Mouse (Mus musculus): ENCODE results near the gene Dnajc11. TPM values are rescaled to one million over a fixed set of nuclear protein-coding genes. Genes with fewer than 3 reads are reported as not detected.

Gene Dnajc11
- polyA plus RNA-seq (2015; fragmentation: Illumina TruSeq; extraction: RNeasy Lipid Tissue Mini Kit (QIAGEN cat#74804); ENCODE audit: low read depth, low replicate concordance): 47.0 TPM

GRCm38 (mm10) chr4:151933505-151934214 lies at the start of gene Dnajc11:
Dnajc11 (plus strand) TSS chr4:151933691.

DNA sequence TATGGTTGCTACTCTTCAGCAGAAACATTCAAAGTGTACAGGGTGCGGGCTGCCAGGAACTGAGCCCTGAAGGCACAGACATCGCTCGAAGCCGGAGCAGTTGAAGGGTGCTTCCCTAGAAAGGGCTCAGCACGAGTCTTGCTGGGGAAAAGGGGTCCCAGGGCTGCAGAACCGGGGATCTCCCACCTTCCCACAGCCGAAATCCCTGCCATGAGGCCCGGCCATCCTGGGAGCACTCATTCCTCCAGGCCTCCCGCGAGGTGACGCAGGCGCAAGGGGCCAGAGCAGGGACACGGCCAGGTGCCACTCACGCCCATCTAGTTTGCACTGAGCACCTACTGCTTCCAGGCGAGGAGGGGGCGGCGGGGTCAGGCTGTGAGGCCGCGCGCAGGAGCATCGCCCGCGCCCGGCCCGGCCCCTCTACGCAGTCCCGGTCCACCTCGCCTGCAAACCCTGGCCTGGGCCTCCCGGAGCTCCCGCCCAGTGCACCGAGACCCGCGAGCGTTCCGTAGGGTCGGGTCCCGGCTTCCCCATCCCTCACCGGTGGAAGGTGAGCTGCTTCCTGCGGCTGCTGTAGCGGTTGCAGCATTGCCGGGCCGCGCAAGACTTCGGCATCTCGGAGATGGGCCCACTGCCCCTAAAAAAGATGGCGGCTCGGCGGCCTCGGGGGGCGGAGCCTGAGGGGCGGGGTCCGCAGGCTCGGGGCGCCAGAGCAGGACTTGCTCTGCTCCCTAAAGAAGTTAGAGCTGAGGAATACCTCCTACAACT lies 55.0 kb downstream of the Dnajc11 start, which contains the start of gene Thap3:
TSS of gene Thap3 (minus strand) at position 656 of the 768 bp plus-strand sequence.

DNA sequence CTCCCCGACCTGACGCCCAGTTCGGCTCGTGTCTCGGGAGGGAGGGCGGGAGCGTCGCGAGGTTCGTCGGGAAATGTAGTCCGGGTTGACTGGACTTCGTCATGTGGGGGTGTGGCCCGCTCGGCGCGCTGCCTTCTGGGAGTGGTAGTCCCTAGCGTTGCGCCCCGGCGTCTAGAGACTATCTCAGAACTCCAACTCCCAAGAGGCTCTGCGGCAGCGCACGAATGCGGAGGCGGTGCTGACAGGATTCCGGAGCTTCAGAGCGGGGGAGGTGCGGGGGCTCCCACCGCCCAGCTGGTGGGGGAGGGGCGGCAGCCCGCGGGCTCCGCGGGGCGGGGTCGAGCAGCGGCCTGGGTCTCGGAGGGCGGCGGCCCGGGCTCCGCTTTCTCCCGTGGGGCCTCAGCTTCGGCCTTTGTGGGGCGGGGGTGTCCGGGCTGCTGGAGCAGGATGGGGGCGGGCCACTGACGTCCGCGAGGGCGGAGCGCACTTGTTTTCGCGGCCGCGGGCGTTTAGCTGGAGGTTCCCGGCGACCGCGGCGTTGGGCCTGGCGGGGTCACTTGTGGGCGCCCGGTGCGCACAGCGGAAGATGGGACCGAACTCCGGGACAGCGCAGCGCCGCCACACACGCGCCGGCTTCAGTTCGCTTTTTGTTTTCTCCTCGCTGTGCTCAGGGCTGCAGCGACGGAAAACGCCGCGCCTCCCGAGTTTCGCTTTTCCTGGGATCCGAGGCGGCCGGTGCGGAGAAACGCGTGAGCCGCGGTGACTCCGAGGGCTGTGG lies 62.9 kb downstream of the Dnajc11 start, which contains the start of gene Phf13:
TSS of gene Phf13 (minus strand) at position 86 of the 778 bp plus-strand sequence.

GRCm38 (mm10) chr4:152008622-152009075 lies 75.2 kb downstream of the Dnajc11 start, which contains the start of gene Klhl21:
Klhl21 (plus strand) TSS chr4:152008803.

DNA sequence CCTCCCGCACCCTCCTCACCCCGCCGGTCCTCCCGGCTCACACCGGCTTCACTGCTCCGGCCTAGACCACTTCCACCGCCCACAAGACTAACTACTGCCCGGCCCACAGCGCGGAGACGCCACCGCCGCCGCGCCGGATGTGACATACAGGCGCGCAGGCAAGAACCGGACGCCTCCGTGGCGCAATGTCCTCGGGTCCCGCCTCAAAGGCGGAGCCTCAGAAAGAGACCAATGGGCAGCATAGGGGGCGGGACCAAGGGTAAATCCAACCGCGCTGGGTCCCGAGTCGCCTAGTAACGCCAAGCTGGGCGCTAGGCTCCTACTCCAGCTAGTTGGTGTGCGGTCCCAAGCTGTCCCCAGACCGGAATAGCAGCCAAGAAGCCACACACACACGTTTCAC lies 94.0 kb downstream of the Dnajc11 start, which contains the start of gene Zbtb48:
TSS of gene Zbtb48 (minus strand) at position 148 of the 400 bp plus-strand sequence.

Other genes starting within 250 kb of the Dnajc11 start
- gene Camta1, start 71.8 kb upstream of the Dnajc11 start, polyA plus RNA-seq (2015; fragmentation: Illumina TruSeq; extraction: RNeasy Lipid Tissue Mini Kit (QIAGEN cat#74804); ENCODE audit: low read depth, low replicate concordance): 179 TPM
- gene Thap3, start 55.3 kb downstream of the Dnajc11 start, polyA plus RNA-seq (2015; fragmentation: Illumina TruSeq; extraction: RNeasy Lipid Tissue Mini Kit (QIAGEN cat#74804); ENCODE audit: low read depth, low replicate concordance): 15.9 TPM
- gene Phf13, start 62.6 kb downstream of the Dnajc11 start, polyA plus RNA-seq (2015; fragmentation: Illumina TruSeq; extraction: RNeasy Lipid Tissue Mini Kit (QIAGEN cat#74804); ENCODE audit: low read depth, low replicate concordance): 11.1 TPM
- 8.6 TPM for gene Klhl21, start 75.1 kb downstream of the Dnajc11 start, polyA plus RNA-seq (2015; fragmentation: Illumina TruSeq; extraction: RNeasy Lipid Tissue Mini Kit (QIAGEN cat#74804); ENCODE audit: low read depth, low replicate concordance)
- 11.9 TPM for gene Zbtb48, start 94.0 kb downstream of the Dnajc11 start, polyA plus RNA-seq (2015; fragmentation: Illumina TruSeq; extraction: RNeasy Lipid Tissue Mini Kit (QIAGEN cat#74804); ENCODE audit: low read depth, low replicate concordance)
- not detected for gene Tas1r1, start 104.9 kb downstream of the Dnajc11 start, polyA plus RNA-seq (2015; fragmentation: Illumina TruSeq; extraction: RNeasy Lipid Tissue Mini Kit (QIAGEN cat#74804); ENCODE audit: low read depth, low replicate concordance)
- gene Nol9, start 105.6 kb downstream of the Dnajc11 start, polyA plus RNA-seq (2015; fragmentation: Illumina TruSeq; extraction: RNeasy Lipid Tissue Mini Kit (QIAGEN cat#74804); ENCODE audit: low read depth, low replicate concordance): 14.3 TPM
- 41.3 TPM for gene Plekhg5, start 138.8 kb downstream of the Dnajc11 start, polyA plus RNA-seq (2015; fragmentation: Illumina TruSeq; extraction: RNeasy Lipid Tissue Mini Kit (QIAGEN cat#74804); ENCODE audit: low read depth, low replicate concordance)
- 8.8 TPM for gene Tnfrsf25, start 182.2 kb downstream of the Dnajc11 start, polyA plus RNA-seq (2015; fragmentation: Illumina TruSeq; extraction: RNeasy Lipid Tissue Mini Kit (QIAGEN cat#74804); ENCODE audit: low read depth, low replicate concordance)
- gene Espn, start 218.7 kb downstream of the Dnajc11 start, polyA plus RNA-seq (2015; fragmentation: Illumina TruSeq; extraction: RNeasy Lipid Tissue Mini Kit (QIAGEN cat#74804); ENCODE audit: low read depth, low replicate concordance): 1.9 TPM
- gene Hes2, start 225.2 kb downstream of the Dnajc11 start, polyA plus RNA-seq (2015; fragmentation: Illumina TruSeq; extraction: RNeasy Lipid Tissue Mini Kit (QIAGEN cat#74804); ENCODE audit: low read depth, low replicate concordance): not detected
- gene Acot7, start 244.4 kb downstream of the Dnajc11 start, polyA plus RNA-seq (2015; fragmentation: Illumina TruSeq; extraction: RNeasy Lipid Tissue Mini Kit (QIAGEN cat#74804); ENCODE audit: low read depth, low replicate concordance): 442 TPM

All from brain, adult 10 weeks (tissue).